Mouse (Mus musculus): ENCODE measurements at regions not wholly inside any gene's neighbourhood (a gene's known extent, or its start where the extent isn't known, plus 50 kb on each side); places are given as distances from the start of the nearest gene placed in this dataset.

DNA sequence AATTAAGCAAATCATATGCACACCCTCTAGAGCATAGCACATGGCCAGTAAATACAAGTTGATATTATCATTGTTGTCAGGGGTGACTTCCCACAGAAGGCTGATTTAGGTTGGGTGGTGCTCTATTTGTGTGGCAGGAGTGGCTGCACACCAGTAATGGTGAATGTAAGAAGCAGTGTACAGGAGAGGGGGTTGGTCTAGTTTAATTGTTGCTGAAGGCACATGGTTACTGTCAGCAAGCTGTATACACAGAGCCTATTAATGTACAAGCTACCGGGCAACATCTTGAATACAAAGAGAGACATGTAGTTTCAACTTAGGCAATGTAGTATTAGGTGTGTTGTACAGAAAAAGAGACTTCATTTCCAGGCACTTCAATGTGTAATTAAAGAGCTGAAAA, 280.6 kb upstream of the Pkn2 start:
- Histone ChIP-seq H3K4me1 (ENCODE audit: control insufficient read depth, insufficient read depth, insufficient read length, low read length) (no peaks in the 10 kb centered on the region), H3K27ac (ENCODE audit: insufficient read depth, low read depth, low read length) (no peak overlapping the region), H3K27me3 (ENCODE audit: control insufficient read depth, insufficient read depth, low read length) (no peaks in the 10 kb centered on the region), H3K36me3 (ENCODE audit: control insufficient read depth, insufficient read depth, low read length) (no peaks in the 10 kb centered on the region), H3K4me3 (ENCODE audit: low read depth, low read length) (no peak overlapping the region)
- 65% methylated on average over 1 of the region's 1 CpGs for WGBS
- no peak for TF ChIP-seq CTCF (IDR thresholded peaks at IDR 0.05; ENCODE audit: extremely low read depth, insufficient read length, insufficient replicate concordance, low read depth, low read length)

DNA sequence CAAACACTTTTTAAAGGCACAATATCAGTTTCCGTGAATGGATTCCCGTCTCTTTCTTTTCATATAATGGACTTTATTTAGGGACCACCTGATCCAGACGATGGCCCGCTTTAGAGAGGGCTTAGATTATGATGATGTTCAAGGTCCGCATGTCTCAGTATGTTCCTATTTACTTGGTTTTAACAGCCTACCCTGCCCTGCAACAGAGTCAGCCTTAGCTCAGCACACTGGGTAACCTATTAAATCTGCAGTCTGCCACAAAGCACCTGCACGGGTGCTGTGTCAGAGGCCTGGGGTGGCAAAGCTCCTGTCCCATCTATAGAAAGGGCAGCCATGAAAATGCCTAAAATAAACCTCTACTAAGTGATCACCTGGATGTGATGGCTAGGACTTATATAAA, 280.2 kb upstream of the Pkn2 start:
- Histone ChIP-seq H3K4me3 (ENCODE audit: low read depth, low read length) (no peak overlapping the region), H3K27me3 (ENCODE audit: control insufficient read depth, insufficient read depth, low read length) (no peaks in the 10 kb centered on the region), H3K4me1 (ENCODE audit: control insufficient read depth, insufficient read depth, insufficient read length, low read length) (no peaks in the 10 kb centered on the region), H3K36me3 (ENCODE audit: control insufficient read depth, insufficient read depth, low read length) (no peaks in the 10 kb centered on the region), H3K27ac (ENCODE audit: insufficient read depth, low read depth, low read length) (no peak overlapping the region)
- TF ChIP-seq CTCF (IDR thresholded peaks at IDR 0.05; ENCODE audit: extremely low read depth, insufficient read length, insufficient replicate concordance, low read depth, low read length), result no peak
- TF ChIP-seq POLR2A (IDR thresholded peaks at IDR 0.05; ENCODE audit: low read depth, low read length), result no peak
- WGBS, result 76% methylated on average over 6 of the region's 6 CpGs

DNA sequence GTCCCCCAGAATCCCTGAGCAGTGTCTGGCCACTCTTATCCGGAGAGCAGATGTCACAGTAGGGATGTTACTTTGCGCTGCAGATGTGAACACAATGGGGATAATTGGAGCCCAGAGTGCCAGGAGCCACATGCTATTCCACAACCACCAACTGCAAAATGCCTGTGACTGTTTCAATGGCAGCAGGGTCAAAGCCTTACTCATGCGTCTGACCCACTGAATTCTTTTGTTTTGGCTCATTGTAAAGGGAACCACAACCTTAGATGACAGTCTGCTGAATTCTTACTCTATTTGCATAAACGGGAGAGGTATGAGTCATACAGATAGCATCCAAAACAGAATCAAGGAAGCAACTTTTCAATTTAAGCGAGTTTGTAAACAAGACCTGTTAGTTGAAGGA, 276.8 kb upstream of the Pkn2 start:
- Histone ChIP-seq H3K4me1 (ENCODE audit: control insufficient read depth, insufficient read depth, insufficient read length, low read length) (no peaks in the 10 kb centered on the region), H3K27me3 (ENCODE audit: control insufficient read depth, insufficient read depth, low read length) (no peaks in the 10 kb centered on the region), H3K36me3 (ENCODE audit: control insufficient read depth, insufficient read depth, low read length) (no peaks in the 10 kb centered on the region), H3K4me3 (ENCODE audit: low read depth, low read length) (no peak overlapping the region), H3K27ac (ENCODE audit: insufficient read depth, low read depth, low read length) (no peak overlapping the region)
- TF ChIP-seq CTCF (IDR thresholded peaks at IDR 0.05; ENCODE audit: extremely low read depth, insufficient read length, insufficient replicate concordance, low read depth, low read length) (no peak), POLR2A (IDR thresholded peaks at IDR 0.05; ENCODE audit: low read depth, low read length) (no peak)
- 53% methylated on average over 5 of the region's 5 CpGs for WGBS

DNA sequence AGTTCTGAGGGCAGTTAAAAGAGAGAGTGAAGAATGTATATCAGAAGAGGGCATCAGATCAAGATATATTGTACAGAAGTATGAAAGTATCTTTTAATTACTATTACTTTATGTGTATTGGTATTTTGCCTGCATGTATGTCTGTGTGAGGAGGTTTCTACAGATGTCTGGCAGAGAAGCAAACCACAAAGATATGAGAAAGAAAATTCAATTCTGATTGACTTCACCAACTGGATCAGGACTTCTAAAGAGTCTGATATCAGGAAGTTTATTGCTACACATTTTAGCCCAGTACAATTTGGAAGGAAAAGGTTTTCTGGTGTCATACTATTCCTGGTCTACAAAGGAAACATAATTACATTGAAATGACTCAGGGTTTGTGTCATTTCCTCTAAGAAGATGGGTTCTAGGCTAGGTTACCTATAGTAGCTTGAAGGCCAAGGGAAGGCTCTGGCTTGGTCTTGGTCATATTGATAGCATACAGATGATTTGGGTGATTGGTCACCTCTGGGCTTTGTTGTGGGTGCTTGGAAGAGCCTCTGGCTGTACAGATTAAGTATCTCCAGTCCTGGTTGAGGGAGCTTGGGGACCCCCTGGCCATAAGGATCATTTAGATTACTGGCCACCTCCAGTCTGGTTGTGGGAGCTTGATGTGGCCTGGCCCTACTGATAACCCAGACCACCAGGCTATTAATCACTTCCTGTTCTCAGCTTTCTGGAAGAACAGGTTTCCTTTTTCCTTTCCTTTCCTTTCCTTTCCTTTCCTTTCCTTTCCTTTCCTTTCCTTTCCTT, 275.1 kb upstream of the Pkn2 start:
- Histone ChIP-seq H3K27ac (ENCODE audit: insufficient read depth, low read depth, low read length) (no peak overlapping the region), H3K4me1 (ENCODE audit: control insufficient read depth, insufficient read depth, insufficient read length, low read length) (no peaks in the 10 kb centered on the region), H3K4me3 (ENCODE audit: low read depth, low read length) (no peak overlapping the region), H3K36me3 (ENCODE audit: control insufficient read depth, insufficient read depth, low read length) (no peaks in the 10 kb centered on the region), H3K27me3 (ENCODE audit: control insufficient read depth, insufficient read depth, low read length) (no peaks in the 10 kb centered on the region)
- TF ChIP-seq POLR2A (IDR thresholded peaks at IDR 0.05; ENCODE audit: low read depth, low read length), result no peak
- no peak for TF ChIP-seq CTCF (IDR thresholded peaks at IDR 0.05; ENCODE audit: extremely low read depth, insufficient read length, insufficient replicate concordance, low read depth, low read length)

DNA sequence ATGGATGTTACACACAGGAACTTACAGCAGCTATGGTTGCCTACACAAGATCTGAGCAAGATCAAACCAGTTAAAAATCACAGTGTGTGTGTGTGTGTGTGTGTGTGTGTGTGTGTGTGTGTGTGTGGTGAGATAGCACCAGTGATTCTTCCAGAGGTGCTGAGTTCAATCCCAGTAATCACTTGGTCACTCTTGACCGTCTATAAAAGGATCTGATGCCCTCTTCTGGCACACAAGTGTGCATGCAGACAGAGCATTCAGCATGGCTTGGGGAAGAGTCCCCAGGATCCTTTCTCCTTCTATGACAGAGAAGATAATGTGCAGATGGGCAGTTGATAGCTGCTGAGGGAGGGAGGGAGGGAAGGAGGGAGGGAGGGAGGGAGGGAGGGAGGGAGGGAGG, 274.4 kb upstream of the Pkn2 start:
- 39% methylated on average over 1 of the region's 1 CpGs for WGBS
- H3K27me3 ChIP-seq (ENCODE audit: control insufficient read depth, insufficient read depth, low read length), result no peaks in the 10 kb centered on the region
- H3K4me3 ChIP-seq (ENCODE audit: low read depth, low read length), result no peak overlapping the region
- no peak overlapping the region for H3K27ac ChIP-seq (ENCODE audit: insufficient read depth, low read depth, low read length)
- H3K36me3 ChIP-seq (ENCODE audit: control insufficient read depth, insufficient read depth, low read length), result no peaks in the 10 kb centered on the region
- H3K4me1 ChIP-seq (ENCODE audit: control insufficient read depth, insufficient read depth, insufficient read length, low read length), result no peaks in the 10 kb centered on the region
- TF ChIP-seq CTCF (IDR thresholded peaks at IDR 0.05; ENCODE audit: extremely low read depth, insufficient read length, insufficient replicate concordance, low read depth, low read length) (no peak), POLR2A (IDR thresholded peaks at IDR 0.05; ENCODE audit: low read depth, low read length) (no peak)

DNA sequence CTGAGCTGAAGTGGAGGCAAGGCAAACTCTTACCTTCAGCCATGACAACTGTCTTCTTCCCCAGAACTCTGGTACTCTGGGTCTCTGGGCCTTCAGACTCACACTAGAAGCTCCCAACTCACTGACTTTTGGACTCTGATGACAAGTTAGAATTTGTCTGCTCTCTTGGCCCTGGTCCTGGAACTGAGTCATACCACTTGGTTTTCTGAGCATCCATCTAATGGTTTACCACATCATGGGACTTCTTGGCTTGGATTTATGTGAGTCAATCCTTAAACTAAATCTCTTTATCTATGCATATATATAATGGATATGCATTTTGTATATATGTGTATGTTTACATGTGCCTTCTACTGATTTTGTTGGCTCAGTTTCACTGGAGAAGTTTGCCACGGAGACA, 273.8 kb upstream of the Pkn2 start:
- 78% methylated on average over 1 of the region's 1 CpGs for WGBS
- H3K4me3 ChIP-seq (ENCODE audit: low read depth, low read length), result no peak overlapping the region
- TF ChIP-seq POLR2A (IDR thresholded peaks at IDR 0.05; ENCODE audit: low read depth, low read length), result no peak
- TF ChIP-seq CTCF (IDR thresholded peaks at IDR 0.05; ENCODE audit: extremely low read depth, insufficient read length, insufficient replicate concordance, low read depth, low read length), result no peak
- no peaks in the 10 kb centered on the region for H3K36me3 ChIP-seq (ENCODE audit: control insufficient read depth, insufficient read depth, low read length)
- H3K27ac ChIP-seq (ENCODE audit: insufficient read depth, low read depth, low read length), result no peak overlapping the region
- no peaks in the 10 kb centered on the region for H3K4me1 ChIP-seq (ENCODE audit: control insufficient read depth, insufficient read depth, insufficient read length, low read length)
- H3K27me3 ChIP-seq (ENCODE audit: control insufficient read depth, insufficient read depth, low read length), result no peaks in the 10 kb centered on the region

DNA sequence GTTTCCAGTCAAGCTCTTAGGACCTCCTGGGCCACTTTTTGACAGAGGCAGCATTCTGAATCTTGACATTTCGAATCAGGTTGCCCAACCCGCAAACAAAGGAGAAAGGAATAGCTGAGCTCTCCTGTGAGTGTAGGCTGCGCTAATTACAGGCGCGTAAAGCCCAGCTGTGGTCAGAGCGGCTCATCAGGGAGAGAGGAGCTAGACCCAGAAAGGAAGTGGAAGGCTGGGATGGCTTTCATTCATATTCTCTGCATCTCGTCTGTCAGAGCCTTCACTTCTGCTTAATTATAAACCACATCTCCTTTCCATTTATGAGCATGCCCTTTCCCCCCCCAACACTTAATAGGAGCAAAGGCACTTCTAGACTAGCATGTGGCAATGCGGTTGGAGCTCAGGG, 265.7 kb upstream of the Pkn2 start:
- no peak overlapping the region for H3K27ac ChIP-seq (ENCODE audit: insufficient read depth, low read depth, low read length)
- TF ChIP-seq CTCF (IDR thresholded peaks at IDR 0.05; ENCODE audit: extremely low read depth, insufficient read length, insufficient replicate concordance, low read depth, low read length) (no peak), POLR2A (IDR thresholded peaks at IDR 0.05; ENCODE audit: low read depth, low read length) (no peak)
- H3K36me3 ChIP-seq (ENCODE audit: control insufficient read depth, insufficient read depth, low read length), result no peaks in the 10 kb centered on the region
- H3K4me1 ChIP-seq (ENCODE audit: control insufficient read depth, insufficient read depth, insufficient read length, low read length), result no peaks in the 10 kb centered on the region
- no peaks in the 10 kb centered on the region for H3K27me3 ChIP-seq (ENCODE audit: control insufficient read depth, insufficient read depth, low read length)
- H3K4me3 ChIP-seq (ENCODE audit: low read depth, low read length), result no peak overlapping the region
- 64% methylated on average over 8 of the region's 8 CpGs for WGBS

All from small intestine, adult 2 months (tissue).